Mouse (Mus musculus) liver, adult (tissue): ENCODE results near the gene Dnajc17.

Experiments
- GATA4 ChIP-seq: IDR thresholded peaks from 2 replicates; pipeline ENCODE4 v1.6.1; 2014; ENCODE audit warnings: mild to moderate bottlenecking, low read length; ENCODE audit not compliant: insufficient replicate concordance

Dnajc17 gene

GRCm38 (mm10) chr2:119229775-119230704 lies 21.4 kb upstream of the Dnajc17 start, which contains the start of gene Ppp1r14d:
Ppp1r14d (minus strand) TSS chr2:119229906.
- no peak for TF ChIP-seq GATA4

DNA sequence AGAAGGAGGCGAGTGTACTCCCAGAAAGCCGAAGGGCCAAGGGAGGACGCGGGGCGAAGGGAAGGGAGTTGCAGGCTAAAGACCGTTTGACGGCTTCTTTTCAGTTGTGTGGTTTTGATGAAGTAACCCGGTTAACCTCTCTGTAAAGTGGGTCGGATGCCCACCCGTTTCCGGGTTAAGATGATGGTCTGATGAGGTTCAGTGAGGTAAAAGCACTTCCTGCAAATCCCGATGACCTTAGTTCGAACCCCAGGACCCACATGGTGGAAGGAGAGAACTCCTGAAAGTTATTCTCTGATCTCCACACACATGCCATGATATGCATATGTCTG lies 547 bp upstream of the Dnajc17 start:
- TF ChIP-seq GATA4 = no peak

- no peak for TF ChIP-seq GATA4
These were observed 643 bp downstream of the Dnajc17 start for GRCm38 (mm10) chr2:119207961-119208343.

DNA sequence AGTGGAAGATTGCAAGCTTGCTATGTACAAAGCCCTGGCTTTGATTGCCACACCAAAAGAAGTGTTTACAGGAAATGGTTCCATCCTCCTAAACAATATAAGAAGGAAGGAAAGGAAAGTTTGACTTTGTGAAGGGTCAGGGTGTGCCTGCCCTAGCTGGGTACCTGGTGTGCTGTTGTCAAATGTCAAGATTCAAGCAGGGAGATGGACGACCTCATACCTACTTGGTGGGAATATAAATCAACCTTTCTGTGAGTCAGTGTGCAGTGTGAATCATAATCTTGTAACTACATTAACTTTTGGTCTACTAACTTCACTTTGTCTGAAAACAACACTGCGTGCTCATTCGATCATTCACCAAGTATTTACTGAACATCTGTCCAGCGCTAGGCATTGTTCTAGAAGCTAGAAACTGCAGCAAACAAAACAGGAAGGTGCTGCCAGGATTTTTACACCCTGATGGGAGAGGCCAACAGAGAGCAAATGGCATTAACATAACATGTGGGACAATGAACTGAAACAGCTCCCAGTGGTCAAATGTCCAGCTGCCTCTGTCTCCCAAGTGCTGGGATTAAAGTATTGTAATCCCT lies 4.6 kb downstream of the Dnajc17 start:
- no peak for TF ChIP-seq GATA4

- no peak for TF ChIP-seq GATA4
These were observed 5.6 kb downstream of the Dnajc17 start for GRCm38 (mm10) chr2:119202914-119203453.

GRCm38 (mm10) chr2:119198934-119199333 lies 9.7 kb downstream of the Dnajc17 start:
- TF ChIP-seq GATA4 = no peak

- TF ChIP-seq GATA4 = no peak
These were observed 10.5 kb downstream of the Dnajc17 start for GRCm38 (mm10) chr2:119198049-119198448.

DNA sequence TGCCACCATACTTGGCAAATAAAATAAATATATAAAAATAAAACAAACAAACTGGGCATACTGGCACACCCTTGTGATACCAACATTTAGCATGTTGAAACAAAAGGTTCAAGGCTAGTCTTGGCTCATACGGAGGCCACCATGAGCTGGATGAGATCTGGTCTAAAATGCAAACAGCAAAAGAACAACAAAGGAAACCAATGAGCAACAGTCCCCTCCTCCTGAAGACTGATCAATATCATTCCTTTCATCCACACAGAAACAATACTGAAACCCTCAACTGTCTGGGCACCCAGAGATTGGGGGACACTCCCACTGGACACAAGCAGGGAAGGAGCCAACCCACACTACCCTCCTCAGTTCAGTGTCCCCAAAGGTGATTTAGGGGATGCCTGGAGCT lies 11.1 kb downstream of the Dnajc17 start:
- no peak for TF ChIP-seq GATA4

DNA sequence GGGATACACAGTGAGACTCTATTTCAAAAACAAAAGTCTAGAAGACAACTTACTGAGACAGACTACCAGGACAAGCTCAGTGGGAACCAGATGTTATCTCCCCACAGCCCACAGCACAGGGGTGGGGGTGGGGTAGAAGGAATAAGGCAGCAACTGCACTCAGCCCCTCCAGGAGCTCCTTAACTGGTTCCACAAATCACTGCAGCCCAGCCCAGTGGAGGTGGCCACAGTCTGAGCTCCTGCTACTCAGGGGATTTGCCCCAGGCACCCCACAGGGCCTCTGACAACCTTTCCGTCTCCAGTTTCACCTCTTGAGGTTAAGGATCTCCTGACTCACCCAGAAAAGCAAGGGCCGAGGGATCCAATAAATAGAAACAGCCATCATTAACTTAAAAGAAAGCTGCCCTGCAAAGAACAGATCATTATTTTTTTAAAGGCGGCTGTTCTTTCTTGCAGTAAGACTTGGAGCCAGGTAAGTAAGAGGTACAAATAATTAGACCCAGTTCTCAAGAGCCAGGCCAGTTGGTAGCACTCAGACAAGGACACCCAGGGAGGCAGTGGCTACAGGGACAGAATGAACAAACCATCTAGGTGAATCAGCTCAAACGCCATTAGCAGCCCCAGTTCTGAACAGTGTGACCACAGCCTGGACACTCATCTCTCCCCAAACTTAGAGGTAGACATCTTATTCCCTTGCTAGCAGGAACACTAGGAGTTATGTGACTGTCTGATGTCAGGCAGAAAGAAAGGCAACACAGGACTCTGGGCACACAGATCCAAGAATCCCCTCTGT lies 12.1 kb downstream of the Dnajc17 start:
- no peak for TF ChIP-seq GATA4

DNA sequence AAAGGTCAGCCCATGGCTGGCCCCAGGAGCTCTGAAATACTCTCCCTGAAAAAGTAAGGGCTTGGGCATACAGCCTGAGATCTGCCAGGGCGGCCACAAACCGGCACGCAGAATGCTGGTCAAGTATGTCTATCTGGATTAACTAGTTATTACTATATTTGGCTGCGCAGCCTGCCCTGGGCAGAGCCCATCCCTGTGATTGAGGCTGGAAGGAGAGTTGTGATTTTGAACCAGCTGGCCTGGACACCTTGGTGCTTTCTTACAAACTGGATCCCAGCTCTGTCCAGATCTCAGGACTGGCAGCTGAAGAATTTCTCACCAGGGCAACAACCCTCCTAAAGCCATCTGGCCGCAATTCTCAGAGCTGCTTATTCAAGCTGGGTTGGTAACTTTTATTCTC lies 14.5 kb downstream of the Dnajc17 start:
- no peak for TF ChIP-seq GATA4

DNA sequence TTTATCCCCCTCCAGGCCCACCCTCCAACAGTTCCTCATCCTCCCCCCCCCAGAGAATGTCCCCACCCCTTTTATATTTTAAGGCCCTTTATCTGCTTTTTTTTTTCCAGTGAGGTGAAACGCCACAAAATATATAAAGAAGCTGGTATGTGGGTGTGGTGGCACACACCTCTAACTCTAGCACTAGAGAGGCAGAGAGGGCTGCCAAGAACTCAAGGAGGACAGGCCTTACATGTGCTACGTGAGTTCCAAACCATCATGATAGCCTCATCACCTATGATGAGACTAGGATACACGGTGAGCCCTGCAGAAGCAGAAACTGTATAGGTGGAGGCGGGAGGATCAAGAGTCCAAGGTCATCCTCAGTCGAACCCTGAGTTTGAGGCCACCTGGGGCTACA lies 17.6 kb downstream of the Dnajc17 start:
- TF ChIP-seq GATA4 = no peak

DNA sequence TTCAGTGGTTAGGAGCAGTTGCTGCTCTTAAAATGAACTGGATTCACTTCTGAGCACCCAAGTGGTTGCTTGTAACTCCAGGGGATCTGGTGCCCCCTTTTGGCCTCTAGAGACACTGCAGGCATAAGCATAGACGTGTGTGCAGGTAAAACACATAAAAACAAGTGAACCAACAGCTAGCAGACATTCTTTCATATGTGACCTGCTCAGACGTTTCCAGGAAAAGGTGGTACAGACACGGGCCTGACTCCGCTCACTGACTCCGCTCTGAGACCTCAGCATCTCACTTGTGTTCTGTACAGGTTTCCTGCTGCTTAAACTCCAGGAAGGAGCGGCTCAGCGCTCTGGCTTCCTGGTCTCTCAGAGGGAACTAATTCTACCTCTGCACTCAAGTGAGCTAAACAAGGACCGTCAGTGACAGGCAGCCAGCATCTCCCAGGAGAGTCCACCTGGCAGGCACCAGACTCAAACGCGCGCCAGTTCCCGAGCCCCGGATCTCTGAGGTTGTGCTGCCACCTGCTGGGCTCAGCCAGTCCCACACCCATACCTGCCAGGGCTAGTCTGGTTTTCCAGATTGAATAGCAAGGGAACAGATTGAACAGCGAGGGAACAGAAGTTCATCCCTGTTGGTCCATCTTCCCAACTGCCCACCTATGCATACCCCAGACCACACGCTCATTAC lies 19.4 kb downstream of the Dnajc17 start:
- TF ChIP-seq GATA4 = no peak

GRCm38 (mm10) chr2:119182914-119183313 lies 25.7 kb downstream of the Dnajc17 start:
- TF ChIP-seq GATA4 = no peak

DNA sequence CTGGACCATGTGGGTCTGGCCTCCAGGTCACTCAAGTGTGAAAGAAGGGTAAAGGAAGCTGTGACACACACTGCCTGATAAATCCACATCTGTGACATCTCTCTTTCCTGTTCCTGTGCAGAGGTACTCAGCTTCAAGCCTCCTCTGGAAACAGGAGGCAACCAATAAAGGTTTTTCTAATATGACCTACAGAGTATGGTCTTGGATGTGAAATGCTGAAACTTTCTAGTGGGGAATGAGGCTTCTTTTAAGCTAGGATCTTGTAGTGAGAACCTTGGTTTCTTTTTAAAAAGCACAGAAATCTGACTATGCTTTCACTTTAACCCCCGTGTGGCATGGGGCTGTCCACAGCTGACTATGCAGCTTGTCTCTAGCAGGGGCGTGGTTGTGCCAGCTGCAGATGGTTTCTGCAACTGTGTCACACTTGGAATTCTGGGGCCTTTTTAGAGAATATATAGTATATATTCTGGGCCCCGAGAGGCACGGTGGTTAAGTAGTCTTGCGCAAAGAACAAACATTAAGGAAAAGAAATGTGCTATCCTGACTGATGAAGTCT lies 31.1 kb downstream of the Dnajc17 start:
- no peak for TF ChIP-seq GATA4

GRCm38 (mm10) chr2:119176761-119177160 lies 31.8 kb downstream of the Dnajc17 start:
- TF ChIP-seq GATA4 = no peak
